Mouse (Mus musculus) heart, embryonic 14.5 days (tissue): Measurements from ENCODE around the gene Pwwp2a. TPM values are rescaled to one million over a fixed set of nuclear protein-coding genes. Genes with fewer than 3 reads are reported as not detected.

Experiments
- ATAC-seq: fragments of 200-750 bp; cut with Nextera tagmentation; 2 replicates; pipeline ENCODE4 v1.8.0; 2017; ENCODE audit warnings: low read depth, moderate TSS enrichment; ENCODE audit not compliant: insufficient number of reproducible peaks, insufficient read depth, low FRiP score
- H3K27ac ChIP-seq, 2 experiments: fragments of 200-500 bp in 1 of 2; fragments of 300-500 bp in 1 of 2; sonication (generic) in 1 of 2; replicated peaks in 1 of 2; 2 replicates each; pipeline ENCODE4 v1.5.1; 2012 to 2014; ENCODE audit warnings: low read depth in 2 of 2, low read length in 2 of 2, control low read depth in 1 of 2, mild to moderate bottlenecking in 1 of 2, mixed read lengths in 1 of 2; ENCODE audit not compliant: control insufficient read depth in 1 of 2, insufficient read depth in 1 of 2
- H3K27me3 ChIP-seq: fragments of 300-500 bp; sonication (generic); 2 replicates; pipeline ENCODE4 v1.6.1; 2014; ENCODE audit warnings: mild to moderate bottlenecking, low read length, control low read depth; ENCODE audit not compliant: control insufficient read depth, insufficient read depth
- H3K36me3 ChIP-seq: fragments of 300-500 bp; sonication (generic); 2 replicates; pipeline ENCODE4 v1.6.1; 2014; ENCODE audit warnings: mild to moderate bottlenecking, control low read depth, low read length, mixed read lengths; ENCODE audit not compliant: control insufficient read depth, insufficient read depth
- H3K4me1 ChIP-seq, 2 experiments: fragments of 200-500 bp in 1 of 2; fragments of 300-500 bp in 1 of 2; sonication (generic) in 1 of 2; 2 replicates each; pipeline ENCODE4 v1.6.1; 2012 to 2014; ENCODE audit warnings: low read length in 2 of 2, control low read depth in 1 of 2, mixed read lengths in 1 of 2; ENCODE audit not compliant: control insufficient read depth in 2 of 2, insufficient read depth in 2 of 2
- H3K4me2 ChIP-seq: fragments of 300-500 bp; sonication (generic); 2 replicates; pipeline ENCODE4 v1.6.1; 2014; ENCODE audit warnings: mild to moderate bottlenecking, low read length
- H3K4me3 ChIP-seq, 2 experiments: fragments of 200-500 bp in 1 of 2; fragments of 300-500 bp in 1 of 2; sonication (generic) in 1 of 2; 2 replicates each; pipeline ENCODE4 v1.5.1; 2012 to 2014; ENCODE audit warnings: low read length in 2 of 2, mild to moderate bottlenecking in 2 of 2, control low read depth in 1 of 2, low read depth in 1 of 2, moderate library complexity in 1 of 2; ENCODE audit not compliant: control insufficient read depth in 1 of 2, insufficient read depth in 1 of 2
- H3K9ac ChIP-seq: fragments of 300-500 bp; sonication (generic); 2 replicates; pipeline ENCODE4 v1.6.1; 2014; ENCODE audit warnings: mild to moderate bottlenecking, low read length
- H3K9me3 ChIP-seq: fragments of 300-500 bp; sonication (generic); 2 replicates; pipeline ENCODE4 v1.6.1; 2016; ENCODE audit warnings: low read length, control low read depth; ENCODE audit not compliant: control insufficient read depth
- WGBS: fragments of 180-500 bp; shearing (Covaris S2); extraction: QIAGEN DNeasy Blood & Tissue Kit; methylation state at CpG from one replicate; pipeline ENCODE4 v1.1.7; 2014; 5-methylcytosine and 5-hydroxymethylcytosine counted together
- polyA plus RNA-seq: library from polyadenylated mRNA; unstranded; fragments of >200 nt; fragmentation: Nextera tagmentation; extraction: Ambion mirVana; gene quantifications from 2 replicates; pipeline ENCODE4 v1.2.1, GENCODE M21; 2014

Pwwp2a gene
- polyA plus RNA-seq, 1 experiment from 2014 or later = 34.6 TPM

DNA sequence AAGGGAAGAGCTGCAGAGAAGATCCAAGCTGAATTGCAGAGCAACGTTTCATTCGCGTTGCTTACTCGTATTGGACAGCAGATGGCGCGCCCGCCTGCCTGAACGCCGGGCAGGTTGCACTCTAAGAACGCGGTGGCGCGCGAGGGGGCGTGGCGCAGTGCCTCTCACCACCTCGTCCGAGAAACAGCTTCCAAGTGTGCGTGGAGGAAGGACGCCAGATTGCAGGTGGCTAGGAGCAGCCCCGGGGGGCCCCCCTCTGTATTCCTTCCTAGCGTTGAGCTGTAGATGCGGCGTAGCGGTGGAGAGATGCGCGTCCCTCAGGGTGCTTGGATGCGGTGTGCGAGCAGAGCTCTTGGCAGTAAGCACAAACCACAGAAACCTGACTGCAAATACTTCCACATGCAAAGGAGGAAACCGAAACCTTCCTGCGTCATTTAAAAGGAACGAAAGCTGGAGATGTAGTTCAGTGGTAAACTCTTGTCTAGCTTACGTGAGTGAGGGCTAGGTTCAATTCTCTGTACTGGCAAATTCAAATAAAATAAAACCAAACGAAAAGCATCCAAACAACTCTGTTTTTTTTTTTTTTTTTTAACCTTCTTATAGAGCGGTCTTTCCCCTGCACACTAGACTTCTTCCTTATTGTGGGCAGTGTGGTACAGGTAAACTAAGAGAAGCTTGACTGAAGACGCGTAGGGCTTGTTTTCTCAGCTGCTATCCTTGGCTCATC lies 85.3 kb downstream of the Pwwp2a start:
- Histone ChIP-seq H3K27ac (no peak overlapping the region), H3K4me1 (no peaks in the 10 kb centered on the region), H3K9ac (peak overlapping the region; percentile 53), H3K36me3 (no peaks in the 10 kb centered on the region), H3K4me3 (peak overlapping the region; percentile 55 to 60), H3K27me3 (no peaks in the 10 kb centered on the region), H3K9me3 (no peaks in the 10 kb centered on the region), H3K4me2 (peak overlapping the region; percentile 75)
- ATAC-seq = no peak
- 6% methylated on average over 37 of the region's 37 CpGs for WGBS

DNA sequence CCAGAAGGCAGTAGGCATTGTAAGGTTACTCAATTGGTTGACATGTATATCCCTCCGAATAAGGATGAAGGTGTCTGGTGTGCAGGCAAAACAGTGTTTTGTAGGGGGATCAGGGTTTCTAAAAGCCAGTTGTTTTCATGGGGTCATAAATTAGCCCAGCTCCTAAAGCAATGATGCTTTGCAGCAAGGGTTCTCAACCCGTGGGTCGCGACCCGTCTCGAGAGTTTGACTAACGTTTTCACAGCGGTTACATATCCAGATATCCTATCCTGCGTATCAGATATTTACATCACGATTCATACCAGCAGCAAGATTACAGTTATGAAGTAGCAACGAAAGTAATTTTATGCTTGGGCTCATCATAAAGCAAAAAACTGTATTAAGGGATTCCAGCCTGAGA lies 86.0 kb downstream of the Pwwp2a start:
- no peak overlapping the region for H3K27ac ChIP-seq
- H3K4me3 ChIP-seq = no peak overlapping the region
- no peaks in the 10 kb centered on the region for H3K27me3 ChIP-seq
- H3K9ac ChIP-seq = no peak overlapping the region
- H3K4me1 ChIP-seq = no peaks in the 10 kb centered on the region
- no peaks in the 10 kb centered on the region for H3K36me3 ChIP-seq
- ATAC-seq = no peak
- H3K9me3 ChIP-seq = no peaks in the 10 kb centered on the region
- H3K4me2 ChIP-seq = peak overlapping the region; percentile 75
- WGBS = 63% methylated on average over 11 of the region's 11 CpGs

DNA sequence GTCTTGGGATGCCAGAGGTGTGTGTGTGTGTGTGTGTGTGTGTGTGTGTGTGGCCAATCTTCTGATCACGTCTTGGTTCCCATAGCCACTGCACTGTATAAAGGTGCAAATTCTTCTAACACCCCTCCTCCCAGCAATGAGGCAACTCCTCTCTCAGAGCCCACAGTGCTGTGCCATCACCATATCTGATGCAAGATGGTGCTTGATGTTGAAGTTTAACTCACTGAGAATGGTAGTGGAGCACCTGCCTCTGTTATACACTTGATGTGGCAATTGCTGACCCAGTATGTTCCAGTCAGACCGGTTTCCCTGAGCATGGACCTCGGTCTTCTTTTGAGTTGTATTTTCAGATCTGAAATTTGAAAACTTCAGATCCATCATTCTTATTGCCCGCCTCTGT lies 88.3 kb downstream of the Pwwp2a start:
- ATAC-seq = no peak
- 75% methylated on average over 4 of the region's 4 CpGs for WGBS
- Histone ChIP-seq H3K27me3 (peaks cover 4% of the 10 kb centered on the region), H3K4me2 (no peak overlapping the region), H3K9ac (no peak overlapping the region), H3K4me1 (peaks cover 0 to 2% of the 10 kb centered on the region in 2 experiments; a peak in 2 of 4 replicates), H3K4me3 (no peak overlapping the region), H3K36me3 (no peaks in the 10 kb centered on the region), H3K27ac (no peak overlapping the region), H3K9me3 (no peaks in the 10 kb centered on the region)

Other genes with a start within 250 kb of the Pwwp2a start
- 36.0 and 37.0 TPM in 2 replicates for gene Slu7, start 248.3 kb upstream of the Pwwp2a start, polyA plus RNA-seq
- gene C1qtnf2, start 207.7 kb upstream of the Pwwp2a start, polyA plus RNA-seq = 4.7 and 5.3 TPM in 2 replicates
- 20.3 and 21.1 TPM in 2 replicates for gene Ccnjl, start 153.2 kb upstream of the Pwwp2a start, polyA plus RNA-seq
- 5.3 and 5.7 TPM in 2 replicates for gene 4933415A04Rik, start 95.0 kb upstream of the Pwwp2a start, polyA plus RNA-seq
- not detected in 2 replicates for gene Fabp6, start 80.5 kb upstream of the Pwwp2a start, polyA plus RNA-seq
- gene Ttc1, start 66.0 kb downstream of the Pwwp2a start, polyA plus RNA-seq = 57.8 and 62.3 TPM in 2 replicates
- gene Adra1b, start 219.2 kb downstream of the Pwwp2a start, polyA plus RNA-seq = 3.4 and 4.0 TPM in 2 replicates